Mouse (Mus musculus) E14TG2a.4 (cell line): ENCODE results near the gene Pou3f4.

ENCODE experiments used
- CTCF ChIP-seq: conservative IDR thresholded peaks from 2 replicates; pipeline ENCODE4 v1.5.1; 2014; ENCODE audit warnings: low read length
- NANOG ChIP-seq: IDR thresholded peaks from 2 replicates; pipeline ENCODE4 v1.6.1; 2014; ENCODE audit warnings: borderline replicate concordance, low read length, mixed read lengths

GRCm38 (mm10) chrX:110817211-110817610, 3.1 kb downstream of the Pou3f4 start:
- no peak for TF ChIP-seq CTCF
- no peak for TF ChIP-seq NANOG
